Mouse (Mus musculus) cerebellum, adult (tissue): ENCODE measurements around the gene Tac2.

Experiments used
- ATAC-seq: cut with Nextera tagmentation; 2 replicates; pipeline ENCODE4 v1.9.2; 2017; ENCODE audit warnings: mild to moderate bottlenecking, moderate library complexity, mixed read lengths; ENCODE audit not compliant: insufficient number of reproducible peaks, low FRiP score, low TSS enrichment

Tac2 gene

DNA sequence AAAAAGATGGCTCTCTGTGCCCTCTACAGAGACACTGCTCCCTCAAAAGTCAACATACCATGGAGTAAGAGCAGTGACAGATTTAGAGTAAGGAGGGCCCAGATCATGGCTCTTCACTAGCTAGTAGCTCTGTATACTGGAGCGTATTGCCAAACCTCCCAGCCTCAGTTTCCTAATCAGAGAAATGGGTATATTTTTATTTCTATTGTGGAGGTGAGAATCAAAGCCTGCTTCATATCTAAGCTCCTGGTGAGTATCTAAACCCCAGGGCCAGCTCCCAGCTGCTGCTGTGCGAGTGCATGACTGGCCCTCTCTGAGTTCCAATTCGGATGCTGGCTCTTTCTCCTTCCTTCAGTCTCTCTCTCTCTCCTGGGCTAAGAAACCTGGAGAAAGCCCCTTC, at the start of gene Tac2:
Tac2 (plus strand) TSS at position 301 of the 400 bp plus-strand sequence.
- no peak for ATAC-seq

DNA sequence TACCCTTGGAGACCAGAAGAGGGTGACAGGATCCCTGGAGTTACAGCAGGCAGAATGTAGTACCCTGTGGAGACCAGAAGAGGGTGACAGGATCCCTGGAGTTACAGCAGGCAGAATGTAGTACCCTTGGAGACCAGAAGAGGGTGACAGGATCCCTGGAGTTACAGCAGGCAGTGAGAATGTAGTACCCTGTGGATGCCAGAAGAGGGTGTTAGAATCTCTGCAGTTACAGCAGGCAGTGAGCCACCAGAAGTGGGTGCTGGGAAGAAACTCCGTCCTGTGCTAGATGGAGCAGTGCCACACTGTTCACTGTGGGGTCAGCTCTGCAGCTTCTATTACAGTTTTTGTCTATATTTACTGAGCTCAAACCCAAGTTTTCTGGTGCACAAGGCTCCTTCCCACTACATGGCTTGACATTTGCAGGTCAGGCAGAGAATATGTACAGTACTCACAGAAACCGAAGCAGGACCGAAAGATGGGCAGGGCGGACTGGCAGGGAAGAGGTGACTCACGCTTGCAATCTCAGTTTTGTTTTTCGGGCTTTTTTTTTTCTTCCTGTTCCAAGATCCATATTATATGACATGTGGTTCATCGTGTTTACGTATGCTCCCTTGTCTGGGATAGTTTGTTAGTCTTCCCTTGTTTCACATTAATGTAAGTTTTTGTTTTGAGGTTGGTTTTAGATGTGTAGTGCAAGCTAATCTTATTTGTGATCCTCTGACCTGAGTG, 49.3 kb upstream of the Tac2 start:
- peak; percentile 78 for ATAC-seq

DNA sequence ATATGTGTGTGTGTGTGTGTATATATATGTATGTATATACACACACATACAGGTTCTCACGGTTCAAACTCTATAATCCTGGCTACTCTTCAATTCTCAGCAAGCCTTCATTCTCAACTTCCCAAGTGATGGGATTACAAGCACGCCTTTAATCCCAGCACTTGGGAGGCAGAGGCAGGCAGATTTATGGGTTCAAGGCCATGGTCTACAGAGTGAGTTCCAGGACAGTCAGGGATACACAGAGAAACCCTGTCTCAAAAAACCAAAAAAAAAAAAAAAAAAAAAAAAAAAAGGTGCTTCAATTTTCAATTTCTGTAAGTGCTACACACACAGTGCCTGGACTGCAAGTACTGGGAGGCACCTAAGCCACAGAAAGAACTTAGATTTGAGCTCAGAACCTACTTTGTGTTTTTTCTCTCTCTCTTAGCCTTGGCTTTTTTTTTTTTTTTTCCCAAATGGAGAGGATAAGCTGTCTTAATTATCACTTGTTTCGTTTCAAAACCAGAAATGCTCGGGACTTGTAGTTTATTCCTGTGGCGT, 48.3 kb upstream of the Tac2 start:
- ATAC-seq = no peak

DNA sequence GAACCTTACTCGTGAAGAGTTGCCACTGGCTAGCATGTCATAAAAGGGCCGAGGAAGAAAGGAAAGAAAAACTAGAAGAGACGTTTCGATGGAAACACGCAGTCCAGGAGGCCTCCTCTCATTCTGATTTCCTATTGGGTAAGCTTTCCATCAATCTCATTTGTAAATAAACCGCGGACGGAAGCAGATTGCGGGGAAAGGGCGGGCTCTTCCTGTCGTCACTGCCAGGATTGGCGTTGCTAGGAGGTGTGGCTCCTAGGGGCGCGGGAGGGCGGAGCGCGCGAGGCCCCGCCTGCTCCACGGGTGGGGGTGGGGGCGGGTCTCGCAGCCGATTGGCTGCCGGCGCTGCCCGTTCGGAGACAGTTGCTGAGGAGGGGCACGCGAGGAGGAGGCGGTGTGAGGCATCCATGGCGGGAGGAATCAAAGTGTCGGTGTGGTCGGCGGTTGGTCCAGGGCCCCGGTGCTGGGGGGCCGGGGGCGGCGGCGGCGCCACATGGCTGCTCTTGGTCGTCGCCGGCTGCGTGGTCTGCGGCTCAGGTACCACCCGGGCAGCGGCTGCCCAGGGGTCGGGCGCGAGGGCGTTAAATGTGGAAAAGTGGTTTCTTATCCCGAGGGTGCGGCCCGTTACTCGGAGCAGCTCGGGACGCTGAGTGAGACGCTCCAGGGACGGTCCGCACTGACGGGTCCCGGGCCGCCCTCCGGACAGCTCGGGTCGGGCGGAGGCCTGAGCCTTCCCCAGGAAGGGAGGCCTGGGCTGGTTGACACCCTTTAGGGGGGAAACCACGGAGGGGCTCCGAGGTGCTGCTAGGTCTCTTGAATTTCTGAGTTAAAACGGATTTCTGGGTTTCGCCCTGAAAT, 47.4 kb upstream of the Tac2 start:
- ATAC-seq = peak; percentile 91

DNA sequence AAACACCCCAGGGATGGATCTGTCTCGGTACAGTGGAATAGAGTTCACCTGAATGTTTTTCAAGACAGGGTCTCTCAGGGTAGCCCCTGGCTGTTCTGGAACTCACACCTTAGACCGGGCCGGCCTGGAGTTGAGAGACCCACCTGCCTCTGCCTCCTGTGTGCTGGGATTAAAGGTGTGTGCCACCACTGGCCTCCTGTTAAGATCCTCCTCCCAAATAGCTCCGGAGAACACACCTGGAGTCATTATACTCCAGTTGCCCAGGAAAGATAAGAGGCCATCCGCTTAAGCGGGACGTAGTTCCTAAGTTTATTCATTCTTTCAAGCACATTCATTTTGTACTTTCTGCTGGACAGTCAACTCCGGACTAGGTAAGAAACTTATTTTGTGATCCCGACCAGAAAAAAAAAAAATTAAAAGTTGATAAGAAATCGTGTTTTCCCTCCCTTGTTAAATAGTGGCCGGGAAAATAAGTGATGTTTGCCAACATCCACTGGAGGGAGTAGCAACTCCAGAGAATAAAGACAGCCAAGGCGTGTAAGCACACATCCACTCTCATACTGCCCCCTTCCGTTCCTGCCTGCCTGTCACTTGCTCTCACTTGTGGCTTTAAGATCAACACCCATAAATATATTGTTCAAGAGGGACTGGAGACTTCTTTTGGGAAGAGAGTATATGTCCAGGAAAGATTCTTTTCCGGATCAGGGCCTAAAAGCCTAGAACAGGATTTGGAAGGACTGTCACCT, 46.5 kb upstream of the Tac2 start:
- ATAC-seq = 0 out of 2 replicates have a peak, but pooled peaks have one; percentile 4

DNA sequence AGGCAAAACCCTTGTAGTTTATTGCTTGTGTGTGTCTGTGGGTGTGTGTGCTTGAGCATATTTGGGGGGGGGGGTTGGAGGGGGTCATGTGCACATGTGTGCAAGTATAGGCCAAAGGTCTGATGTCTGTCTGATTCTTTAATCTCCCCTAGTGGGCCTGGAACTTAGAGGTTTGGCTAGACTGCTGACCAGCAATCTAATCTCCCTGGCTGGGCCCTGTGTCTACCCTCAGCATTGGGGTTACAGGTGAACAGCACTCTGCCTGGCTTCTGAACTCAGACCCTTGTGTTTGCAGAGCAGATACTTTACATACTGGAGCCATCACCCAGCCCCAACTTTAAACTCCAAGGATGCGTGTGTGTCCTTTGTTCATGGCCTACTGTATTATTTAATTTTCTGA, 45.1 kb upstream of the Tac2 start:
- no peak for ATAC-seq

DNA sequence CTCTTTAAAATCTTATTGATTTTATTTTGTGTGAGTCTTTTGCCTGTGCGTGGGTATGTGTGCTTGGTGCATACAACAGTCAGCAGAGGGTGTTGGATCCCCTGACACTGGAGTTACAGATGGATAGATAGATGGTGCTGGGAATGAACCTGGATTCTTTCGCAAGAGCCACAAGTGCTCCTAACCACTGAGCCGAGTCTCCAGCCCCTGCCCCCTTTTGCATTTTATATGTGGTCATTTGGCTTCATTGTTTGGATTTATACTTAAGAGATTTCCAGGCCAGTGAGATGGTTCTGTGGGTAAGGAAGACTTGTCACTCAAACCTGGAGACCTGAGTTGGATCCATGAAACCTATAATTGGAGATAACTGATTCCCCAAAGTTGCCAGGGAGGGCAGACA, 44.4 kb upstream of the Tac2 start:
- no peak for ATAC-seq

DNA sequence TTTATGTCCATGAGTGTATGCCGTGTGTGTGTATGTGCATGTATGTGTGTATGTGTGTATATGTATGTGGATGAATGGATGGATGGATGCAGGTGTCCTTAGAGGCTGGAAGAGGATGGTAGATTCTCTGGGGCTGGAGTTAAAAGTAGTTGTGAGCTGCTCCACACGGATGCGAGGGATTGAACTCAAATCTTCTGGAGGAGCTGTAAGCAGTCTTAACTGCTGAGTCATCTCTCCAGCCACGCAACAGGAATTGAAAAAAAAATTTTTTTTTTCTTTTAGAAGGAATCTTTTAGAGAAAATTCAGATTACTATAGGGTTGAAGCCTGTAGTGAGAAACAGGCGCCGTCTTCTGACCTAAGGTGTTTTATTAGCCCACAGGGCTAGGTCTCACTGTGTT, 41.4 kb upstream of the Tac2 start:
- ATAC-seq = no peak

DNA sequence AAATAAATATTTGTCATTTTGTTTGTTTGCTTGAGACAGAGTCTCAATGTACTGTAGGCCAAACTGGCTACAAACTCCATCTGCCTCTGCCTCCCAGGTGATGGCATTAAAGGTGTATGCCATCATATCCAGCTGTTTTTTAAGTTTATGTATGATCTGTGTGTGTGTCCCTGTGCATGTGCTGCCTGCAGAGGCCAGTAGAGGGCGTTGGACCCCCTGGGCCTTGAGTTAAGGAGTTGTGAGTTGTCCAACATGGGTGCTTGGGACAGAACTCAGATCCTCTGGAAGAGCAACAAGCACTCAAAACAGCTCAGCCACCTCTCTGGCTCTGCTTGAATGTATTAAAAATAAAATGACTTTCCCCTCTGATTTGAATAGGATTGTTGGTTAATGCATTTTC, 33.2 kb upstream of the Tac2 start:
- no peak for ATAC-seq

DNA sequence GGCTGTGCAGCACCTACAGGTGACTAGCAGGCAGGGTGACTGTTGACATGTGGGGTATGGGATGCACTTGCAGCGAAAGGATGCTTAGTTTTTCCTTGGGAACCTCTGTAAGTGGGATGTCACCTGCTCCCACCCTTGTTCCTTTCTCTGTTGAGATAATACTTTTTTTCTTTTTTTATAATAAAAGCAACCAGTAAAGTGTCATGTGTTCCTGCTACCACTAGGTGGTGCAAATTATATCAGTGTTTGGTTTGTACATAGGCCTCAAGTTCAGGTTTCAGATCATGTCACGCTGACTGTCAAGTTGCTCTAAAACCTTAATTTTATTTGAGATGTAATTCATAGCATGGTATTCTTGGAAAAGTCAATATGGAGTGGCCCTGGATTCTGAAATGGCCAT, 29.6 kb upstream of the Tac2 start:
- ATAC-seq = no peak

DNA sequence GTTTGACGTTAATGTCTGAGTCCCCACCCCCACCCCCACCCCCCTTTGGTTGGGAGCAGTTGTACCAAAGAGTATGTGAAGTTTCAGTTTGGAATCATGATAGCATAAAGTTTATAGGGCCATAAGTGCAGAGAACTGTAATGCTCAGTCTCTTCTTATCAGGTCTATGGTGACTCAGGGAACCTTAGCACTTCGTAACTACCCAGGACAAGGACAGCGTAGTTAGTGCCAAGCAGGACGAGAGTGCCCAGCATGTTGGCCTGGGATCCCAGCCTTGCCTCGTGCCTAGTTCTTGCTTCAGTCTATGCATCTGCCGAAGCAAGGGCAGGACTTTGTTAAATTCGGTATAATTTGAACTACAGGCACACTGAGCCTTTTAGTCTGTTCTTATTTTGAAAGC, 28.5 kb upstream of the Tac2 start:
- no peak for ATAC-seq

DNA sequence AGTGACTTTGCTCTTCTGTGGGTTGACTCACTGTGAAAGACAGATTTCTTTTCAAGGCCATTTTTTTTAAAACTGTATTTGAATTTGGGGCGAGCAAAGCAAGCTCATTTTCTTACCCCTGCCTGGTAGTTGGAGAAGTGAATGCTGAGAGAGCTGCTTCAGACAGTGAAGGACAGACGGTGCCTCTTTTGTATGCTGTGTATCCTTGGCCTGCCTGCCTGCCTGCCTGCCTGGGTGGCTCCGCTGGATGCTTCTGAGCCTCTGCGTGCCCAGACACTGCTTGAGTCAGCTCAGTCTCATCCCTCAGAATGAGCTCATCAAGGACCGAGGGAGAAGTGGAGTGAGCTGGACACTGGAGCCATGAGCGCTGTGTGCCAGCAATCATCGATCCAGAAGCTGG, 25.3 kb upstream of the Tac2 start:
- ATAC-seq = no peak

DNA sequence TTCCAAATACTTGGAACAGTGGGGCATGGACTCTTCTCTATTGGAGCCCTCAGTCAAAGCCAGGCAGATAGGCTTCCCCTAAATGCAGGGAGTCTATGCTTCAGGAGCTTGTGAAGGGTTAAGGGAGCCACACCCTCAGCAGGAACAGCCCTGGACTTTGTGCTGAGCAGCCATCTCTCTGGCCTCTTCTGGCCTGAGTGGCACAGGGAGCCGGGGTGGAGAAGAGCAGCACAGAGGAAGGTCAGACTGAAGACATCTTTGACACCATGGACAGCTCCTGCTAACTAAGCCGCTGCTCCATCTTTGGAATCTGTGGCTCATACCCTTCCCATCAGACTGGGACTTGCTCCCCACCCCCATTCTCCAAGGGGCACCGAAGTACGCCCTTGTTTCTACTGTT, 21.0 kb upstream of the Tac2 start:
- ATAC-seq = no peak

DNA sequence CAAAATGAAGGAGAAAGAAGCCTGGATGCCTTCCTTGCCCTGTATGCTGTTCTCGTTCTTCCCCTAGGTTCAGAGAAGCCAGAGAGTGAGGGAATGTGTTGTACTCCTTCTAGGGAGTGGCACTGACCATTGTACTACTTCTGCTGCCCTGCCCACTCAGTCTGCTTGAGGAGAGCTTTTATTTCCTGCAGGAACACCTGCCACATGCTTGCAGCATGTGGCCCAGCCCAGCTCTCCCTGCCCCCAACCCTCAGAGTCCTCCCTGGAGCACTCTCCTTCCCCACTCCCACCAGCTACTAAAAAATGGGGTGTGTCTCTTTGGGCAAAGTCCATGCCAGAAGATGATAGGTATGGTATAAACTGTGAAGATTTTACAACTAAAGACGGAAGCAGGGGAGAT, 20.0 kb upstream of the Tac2 start:
- ATAC-seq = no peak

DNA sequence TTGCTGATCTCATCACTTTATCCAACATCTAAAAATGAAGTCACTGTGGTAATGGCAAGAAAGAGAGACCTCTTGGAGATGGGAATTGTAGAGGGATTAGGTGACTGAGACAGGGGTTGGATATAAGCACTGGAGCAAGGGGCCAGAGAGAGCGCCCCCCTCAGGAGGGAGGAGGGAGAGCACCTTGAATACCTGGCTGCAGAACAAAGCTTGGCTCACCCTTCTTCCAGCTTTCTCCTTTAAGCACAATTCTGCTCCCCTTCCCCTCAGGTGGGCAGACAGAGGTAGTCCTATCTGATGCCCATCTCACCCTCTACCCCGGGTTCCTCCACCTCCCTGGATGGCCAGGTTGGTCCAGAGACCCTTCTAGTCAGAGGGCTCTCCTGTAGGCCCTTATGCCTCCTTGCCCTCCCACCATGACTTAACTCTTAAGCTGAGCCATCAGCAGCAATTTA, 19.5 kb upstream of the Tac2 start, which contains the start of gene Myo1a:
Myo1a (plus strand) TSS at position 405 of the 455 bp plus-strand sequence.
- ATAC-seq = no peak

DNA sequence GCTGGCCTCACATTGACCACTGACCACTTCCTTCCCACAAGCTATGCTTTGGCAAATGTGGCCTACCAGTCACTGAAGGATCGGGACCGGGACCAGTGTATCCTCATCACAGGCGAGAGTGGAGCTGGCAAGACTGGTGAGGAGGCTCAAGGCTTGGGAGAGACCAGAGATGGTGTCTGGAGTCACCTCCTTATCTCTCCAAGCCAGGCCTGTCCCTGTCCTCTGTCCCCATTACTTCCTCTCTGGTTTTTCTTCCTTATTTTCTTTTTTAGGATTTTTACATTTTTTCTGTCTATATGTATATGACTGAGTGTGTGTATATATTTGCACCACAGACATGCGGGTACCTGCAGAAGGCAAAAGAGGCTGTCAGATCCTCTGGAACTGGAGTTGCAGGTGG, 18.5 kb upstream of the Tac2 start:
- ATAC-seq = no peak

DNA sequence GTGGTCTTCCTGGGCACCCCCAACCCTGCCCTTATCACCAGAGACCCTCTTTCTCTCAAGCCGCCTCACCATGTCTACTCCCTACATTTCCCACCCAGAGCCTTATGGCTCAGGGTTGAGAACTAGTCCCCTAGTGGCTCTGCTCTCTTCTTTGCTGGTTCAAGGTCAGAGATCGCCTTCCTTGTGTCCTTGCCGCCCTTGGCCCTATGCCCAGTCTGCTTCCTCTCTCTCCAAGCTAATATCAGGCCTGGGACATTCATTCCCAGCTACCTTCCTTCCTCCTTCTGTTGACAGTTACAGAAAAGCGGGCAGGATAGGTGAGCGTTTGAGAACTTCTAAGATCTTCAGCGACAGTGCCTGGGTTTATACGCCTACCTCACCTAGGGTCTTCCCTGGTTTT, 16.6 kb upstream of the Tac2 start:
- no peak for ATAC-seq

DNA sequence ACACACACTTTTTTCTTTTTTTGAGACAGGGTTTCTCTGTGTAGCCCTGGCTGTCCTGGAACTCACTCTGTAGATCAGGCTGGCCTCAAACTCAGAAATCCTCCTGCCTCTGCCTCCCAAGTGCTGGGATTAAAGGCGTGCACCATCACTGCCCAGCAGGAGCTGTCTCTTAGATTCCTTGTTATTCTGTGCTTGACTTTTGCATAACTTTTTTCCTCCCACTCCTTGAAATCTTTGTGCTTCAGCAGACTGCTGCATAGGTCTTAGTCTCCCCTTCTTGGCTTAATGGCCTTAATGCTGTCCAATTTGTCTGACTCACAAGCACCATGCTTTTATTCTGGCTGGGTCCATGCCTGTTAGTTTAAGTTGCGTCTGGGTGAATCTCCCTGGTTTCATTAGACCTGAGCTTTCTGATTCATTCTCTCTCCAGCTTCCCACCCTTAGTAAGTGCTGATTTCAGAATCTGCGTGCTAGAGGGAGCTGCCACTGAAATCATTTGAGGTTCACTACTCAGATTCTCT, 15.4 kb upstream of the Tac2 start:
- no peak for ATAC-seq

DNA sequence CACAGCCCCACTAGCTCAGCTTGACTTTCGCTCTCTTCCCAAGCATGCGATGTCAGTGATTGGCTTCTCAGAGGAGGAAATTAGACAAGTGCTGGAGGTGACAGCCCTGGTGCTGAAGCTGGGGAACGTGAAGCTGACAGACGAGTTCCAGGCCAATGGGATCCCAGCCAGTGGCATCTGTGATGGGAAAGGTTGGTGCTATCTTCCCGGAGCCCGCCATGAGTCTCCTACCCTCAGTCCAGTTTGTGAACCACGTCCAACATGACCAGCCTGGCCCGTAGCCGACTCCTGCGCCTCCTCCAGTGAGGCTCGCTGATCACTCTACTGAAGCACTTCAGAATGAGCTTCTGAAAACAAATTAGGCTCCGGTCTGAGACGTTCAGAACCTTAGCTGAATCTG, 13.9 kb upstream of the Tac2 start:
- ATAC-seq = no peak

DNA sequence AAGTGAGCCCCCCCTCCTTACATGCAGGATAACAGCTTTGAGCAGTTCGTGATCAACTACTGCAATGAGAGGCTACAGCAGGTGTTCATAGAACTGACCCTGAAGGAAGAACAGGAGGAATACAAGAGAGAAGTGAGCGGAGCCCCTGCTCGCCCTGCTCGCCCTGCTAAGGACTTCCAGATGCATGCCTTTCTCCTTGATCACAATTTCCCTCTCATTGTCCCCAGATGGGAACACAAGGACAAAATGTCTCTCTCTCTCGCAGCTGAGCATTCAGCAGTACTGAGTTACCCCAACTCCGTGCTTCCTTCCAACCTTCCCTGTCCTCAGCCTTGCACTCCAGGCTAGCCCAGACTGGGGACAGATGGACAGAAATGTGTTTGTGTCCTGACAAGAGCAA, 11.5 kb upstream of the Tac2 start:
- ATAC-seq = no peak
